Mouse (Mus musculus): Measurements from ENCODE around the gene Mrpl53. TPM values are rescaled to one million over a fixed set of nuclear protein-coding genes. Genes with fewer than 3 reads are reported as not detected.

Gene Mrpl53
- polyA plus RNA-seq, 1 experiment = 78.7 TPM

DNA sequence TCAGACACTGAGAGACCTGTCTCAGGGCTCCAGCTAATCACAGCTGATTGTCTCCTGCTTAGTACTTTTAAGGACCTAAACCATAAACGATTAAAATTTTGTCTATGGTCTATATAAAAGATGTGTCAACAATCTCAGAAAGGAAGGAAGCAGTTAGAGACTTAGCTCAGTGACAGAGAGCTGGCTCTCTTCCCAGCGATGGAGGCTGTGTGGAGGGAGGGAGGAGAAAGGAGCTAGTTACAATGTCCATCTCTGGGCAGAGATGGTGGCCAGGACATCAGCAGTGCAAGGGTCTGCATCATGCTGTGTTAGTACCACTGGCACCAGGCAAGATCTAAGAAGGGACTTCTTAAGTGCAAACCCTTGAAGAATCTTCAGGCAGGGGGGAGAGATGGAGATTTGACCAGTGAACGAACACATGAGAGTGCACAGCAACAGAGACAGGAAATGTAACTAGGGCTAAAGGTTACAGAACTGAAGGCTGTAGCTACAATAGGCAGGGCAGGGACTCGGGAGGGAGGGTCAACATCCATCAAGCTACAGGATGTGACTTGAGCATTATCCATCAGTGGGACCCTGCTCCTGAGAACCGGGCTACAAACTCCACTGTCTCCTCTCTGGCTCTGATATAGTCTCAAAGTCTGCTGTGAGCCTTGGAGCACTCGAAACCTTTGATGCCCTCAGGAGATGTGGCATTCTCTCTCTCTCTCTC is 16.3 kb upstream of the Mrpl53 start:
- Histone ChIP-seq H3K27me3 (replicated peaks) (peaks cover 49% of the 10 kb centered on the region), H3K4me3 (replicated peaks) (peak overlapping the region; percentile 29), H3K36me3 (replicated peaks; ENCODE audit: low read length) (no peaks in the 10 kb centered on the region), H3K9me3 (peaks cover 7% of the 10 kb centered on the region), H3K4me1 (peaks cover 29% of the 10 kb centered on the region)
- TF ChIP-seq GATA1 (IDR thresholded peaks at IDR 0.05; ENCODE audit: borderline replicate concordance, low read length) (no peak), FLI1 (IDR thresholded peaks at IDR 0.05; ENCODE audit: low read length) (no peak)

DNA sequence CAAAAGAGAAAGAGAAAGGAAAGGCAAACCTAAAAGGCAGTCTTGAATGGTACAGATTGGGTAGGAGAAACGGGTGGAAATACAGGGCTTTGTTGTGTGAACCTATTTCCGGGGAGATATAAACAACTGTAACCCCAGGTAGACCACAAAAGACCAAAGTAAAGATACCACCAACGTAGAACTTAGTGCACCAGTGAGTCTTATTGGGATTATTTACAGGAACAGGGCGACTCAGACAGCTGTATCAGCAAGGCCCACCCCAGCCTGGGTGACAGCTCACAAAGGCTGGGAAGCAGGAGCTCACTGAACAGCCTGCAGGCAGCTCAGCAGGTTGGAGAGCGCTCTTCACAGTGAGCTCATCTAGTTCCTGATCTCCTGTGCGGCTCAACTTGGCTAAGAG is 12.9 kb upstream of the Mrpl53 start:
- peaks cover 28% of the 10 kb centered on the region for H3K4me1 ChIP-seq
- TF ChIP-seq GATA1 (IDR thresholded peaks at IDR 0.05; ENCODE audit: borderline replicate concordance, low read length) = no peak
- no peak for TF ChIP-seq FLI1 (IDR thresholded peaks at IDR 0.05; ENCODE audit: low read length)
- no peaks in the 10 kb centered on the region for H3K36me3 ChIP-seq (replicated peaks; ENCODE audit: low read length)
- H3K4me3 ChIP-seq (replicated peaks) = peak overlapping the region; percentile 1
- peaks cover 7% of the 10 kb centered on the region for H3K9me3 ChIP-seq
- peaks cover 21% of the 10 kb centered on the region for H3K27me3 ChIP-seq (replicated peaks)

DNA sequence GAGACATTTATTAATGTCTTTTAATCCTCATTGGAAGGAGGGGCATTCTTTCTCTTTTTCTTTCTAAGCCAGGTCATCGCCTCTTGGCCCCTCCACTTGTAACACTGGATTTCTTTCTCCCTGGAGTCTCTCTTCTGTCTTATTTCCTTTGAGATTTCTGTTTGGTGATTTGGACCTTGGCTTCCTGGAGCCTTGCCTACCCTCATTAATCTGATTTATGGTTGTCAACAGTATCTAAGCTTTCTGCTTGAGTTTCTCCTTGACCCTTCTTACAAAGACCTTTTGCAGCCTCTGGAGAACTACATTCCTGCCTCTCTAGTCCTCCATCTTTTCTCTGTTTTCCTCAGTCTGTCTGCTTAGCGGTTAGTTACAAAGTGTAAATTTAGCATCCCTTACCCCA is 10.4 kb upstream of the Mrpl53 start:
- TF ChIP-seq FLI1 (IDR thresholded peaks at IDR 0.05; ENCODE audit: low read length) (no peak), GATA1 (IDR thresholded peaks at IDR 0.05; ENCODE audit: borderline replicate concordance, low read length) (no peak)
- Histone ChIP-seq H3K27me3 (replicated peaks) (peaks cover 14% of the 10 kb centered on the region), H3K4me3 (replicated peaks) (no peak overlapping the region), H3K9me3 (peaks cover 7% of the 10 kb centered on the region), H3K4me1 (peaks cover 42% of the 10 kb centered on the region), H3K36me3 (replicated peaks; ENCODE audit: low read length) (peaks cover 6% of the 10 kb centered on the region)

DNA sequence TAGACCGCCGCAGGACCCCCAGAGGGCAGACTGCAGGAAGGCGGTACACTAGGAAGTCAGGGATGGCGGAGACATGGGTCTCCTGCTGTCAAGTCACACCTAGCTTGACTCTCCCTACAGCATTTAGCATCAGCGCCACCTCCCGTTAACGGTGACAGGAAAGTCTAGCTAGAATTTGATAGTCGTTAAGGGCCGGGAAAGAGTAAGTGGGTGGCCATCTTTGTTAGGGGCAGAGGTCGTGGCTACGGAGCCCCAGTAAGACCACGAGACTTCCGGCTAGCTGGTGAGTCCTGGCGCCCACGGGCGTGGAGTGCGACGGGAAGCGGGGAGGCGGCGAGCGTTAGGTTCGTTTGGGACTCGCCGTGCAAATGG is 7.5 kb upstream of the Mrpl53 start, which contains the start of the genes Ccdc142 and Gm42688:
Gene Ccdc142 (plus strand): TSS at position 286 of the 372 bp plus-strand sequence.
Gene Gm42688 (plus strand): TSS at position 302 of the 372 bp plus-strand sequence.
- peaks cover 36% of the 10 kb centered on the region for H3K4me1 ChIP-seq
- H3K27me3 ChIP-seq (replicated peaks) = peaks cover 1% of the 10 kb centered on the region
- TF ChIP-seq GATA1 (IDR thresholded peaks at IDR 0.05; ENCODE audit: borderline replicate concordance, low read length) (no peak), FLI1 (IDR thresholded peaks at IDR 0.05; ENCODE audit: low read length) (no peak)
- H3K36me3 ChIP-seq (replicated peaks; ENCODE audit: low read length) = peaks cover 28% of the 10 kb centered on the region
- no peaks in the 10 kb centered on the region for H3K9me3 ChIP-seq
- peak within 1 kb of the TSS; percentile 99 for H3K4me3 ChIP-seq (replicated peaks)

DNA sequence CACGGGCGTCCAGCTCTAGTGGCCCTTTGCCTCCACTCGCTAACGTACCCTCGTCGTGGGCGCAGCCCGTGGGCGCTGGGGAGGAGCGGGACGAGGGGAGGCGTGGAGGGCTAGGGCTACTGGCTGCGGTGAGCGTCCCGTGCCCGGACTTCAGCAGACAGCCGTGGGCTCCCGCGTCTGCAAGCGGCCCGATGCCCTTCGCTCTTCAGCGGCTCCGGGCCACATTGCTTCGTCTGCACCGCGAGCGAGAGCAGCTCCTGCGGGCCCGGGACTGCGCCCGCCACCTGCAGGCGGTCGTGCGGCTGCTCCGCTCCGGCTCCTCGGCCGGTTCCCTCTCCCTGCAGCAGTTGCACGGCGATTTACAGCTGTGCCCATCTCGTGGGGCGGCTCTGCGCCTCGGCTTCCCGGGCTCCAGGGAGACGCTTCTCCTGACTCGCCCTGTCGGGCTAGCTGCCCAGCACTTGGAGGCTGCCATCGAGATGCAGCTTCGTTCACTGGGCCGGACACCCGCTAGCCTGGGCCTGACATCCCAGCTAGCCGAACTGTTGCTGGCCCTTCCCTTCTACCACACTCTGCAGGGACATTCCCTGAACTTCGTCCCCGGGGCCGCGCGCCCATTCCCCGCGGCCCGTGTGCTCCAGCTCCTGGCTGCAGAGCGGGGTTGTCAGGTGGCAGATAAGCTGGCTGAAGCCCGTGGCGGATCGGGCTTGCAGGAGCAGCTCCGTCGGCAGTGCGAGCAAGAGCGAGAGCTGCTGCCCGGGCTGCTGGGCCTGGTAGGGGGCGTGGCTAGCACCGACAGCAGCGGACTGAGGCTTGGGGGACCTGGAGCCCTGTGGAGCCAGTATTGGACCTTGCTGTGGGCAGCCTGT is 6.9 kb upstream of the Mrpl53 start:
- Histone ChIP-seq H3K27me3 (replicated peaks) (peaks cover 1% of the 10 kb centered on the region), H3K9me3 (no peaks in the 10 kb centered on the region)

DNA sequence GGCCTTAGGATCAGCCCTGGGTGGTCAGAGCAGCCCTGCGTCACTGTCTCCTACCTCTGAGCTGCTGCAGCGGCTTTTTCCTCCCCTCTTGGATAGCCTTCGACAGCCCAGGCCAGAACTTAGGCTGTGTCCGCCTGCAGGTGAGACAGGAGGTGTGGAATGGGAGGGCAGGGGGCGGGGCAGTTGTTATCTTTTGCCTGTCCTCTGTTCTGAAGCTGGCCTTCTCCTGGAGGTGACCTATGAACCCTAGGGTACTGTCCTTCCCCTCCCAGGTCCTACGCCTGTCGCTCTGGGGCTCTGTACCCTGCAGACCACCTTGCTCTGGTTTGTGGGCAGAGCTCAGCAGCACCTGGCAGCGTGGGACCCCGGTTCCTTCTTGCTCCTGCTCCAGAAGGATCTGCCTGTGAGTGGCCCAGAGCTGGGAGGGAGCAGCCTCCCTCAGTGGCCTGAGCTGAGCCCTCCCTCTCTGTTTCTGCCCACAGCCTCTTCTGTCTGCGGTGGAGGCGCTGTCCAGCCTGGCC is 5.7 kb upstream of the Mrpl53 start:
- Histone ChIP-seq H3K36me3 (replicated peaks; ENCODE audit: low read length) (peaks cover 41% of the 10 kb centered on the region), H3K4me1 (peaks cover 46% of the 10 kb centered on the region), H3K4me3 (replicated peaks) (peak overlapping the region; percentile 69), H3K9me3 (no peaks in the 10 kb centered on the region), H3K27me3 (replicated peaks) (no peaks in the 10 kb centered on the region)
- TF ChIP-seq FLI1 (IDR thresholded peaks at IDR 0.05; ENCODE audit: low read length) (no peak), GATA1 (IDR thresholded peaks at IDR 0.05; ENCODE audit: borderline replicate concordance, low read length) (no peak)

More for the DNA sequence above, 6.9 kb upstream of the Mrpl53 start:
- peaks cover 34% of the 10 kb centered on the region for H3K4me1 ChIP-seq
- H3K4me3 ChIP-seq (replicated peaks) = peak overlapping the region; percentile 99
- H3K36me3 ChIP-seq (replicated peaks; ENCODE audit: low read length) = peaks cover 33% of the 10 kb centered on the region
- TF ChIP-seq GATA1 (IDR thresholded peaks at IDR 0.05; ENCODE audit: borderline replicate concordance, low read length) = no peak
- TF ChIP-seq FLI1 (IDR thresholded peaks at IDR 0.05; ENCODE audit: low read length) = no peak

DNA sequence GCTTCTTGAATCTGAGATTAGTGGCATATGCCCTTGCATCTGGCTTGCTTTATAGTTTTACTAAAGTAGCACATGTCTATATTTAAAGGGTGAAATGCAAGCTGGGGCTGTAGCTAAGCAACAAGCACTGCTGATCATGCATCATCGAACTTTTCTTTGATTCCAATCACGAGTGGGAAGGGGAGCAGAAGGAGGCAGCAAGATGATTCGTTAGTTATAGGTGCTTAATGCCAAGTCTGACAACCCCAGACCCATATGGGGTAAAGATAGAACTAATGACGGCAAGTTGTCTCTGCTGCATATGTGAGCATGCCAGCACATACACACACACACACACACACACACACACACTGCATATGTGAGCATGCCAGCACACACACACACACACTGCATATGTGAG is 4.7 kb upstream of the Mrpl53 start:
- H3K9me3 ChIP-seq = no peaks in the 10 kb centered on the region
- H3K36me3 ChIP-seq (replicated peaks; ENCODE audit: low read length) = peaks cover 41% of the 10 kb centered on the region
- H3K4me3 ChIP-seq (replicated peaks) = no peak overlapping the region
- no peak for TF ChIP-seq GATA1 (IDR thresholded peaks at IDR 0.05; ENCODE audit: borderline replicate concordance, low read length)
- TF ChIP-seq FLI1 (IDR thresholded peaks at IDR 0.05; ENCODE audit: low read length) = no peak
- peaks cover 52% of the 10 kb centered on the region for H3K4me1 ChIP-seq
- H3K27me3 ChIP-seq (replicated peaks) = no peaks in the 10 kb centered on the region

DNA sequence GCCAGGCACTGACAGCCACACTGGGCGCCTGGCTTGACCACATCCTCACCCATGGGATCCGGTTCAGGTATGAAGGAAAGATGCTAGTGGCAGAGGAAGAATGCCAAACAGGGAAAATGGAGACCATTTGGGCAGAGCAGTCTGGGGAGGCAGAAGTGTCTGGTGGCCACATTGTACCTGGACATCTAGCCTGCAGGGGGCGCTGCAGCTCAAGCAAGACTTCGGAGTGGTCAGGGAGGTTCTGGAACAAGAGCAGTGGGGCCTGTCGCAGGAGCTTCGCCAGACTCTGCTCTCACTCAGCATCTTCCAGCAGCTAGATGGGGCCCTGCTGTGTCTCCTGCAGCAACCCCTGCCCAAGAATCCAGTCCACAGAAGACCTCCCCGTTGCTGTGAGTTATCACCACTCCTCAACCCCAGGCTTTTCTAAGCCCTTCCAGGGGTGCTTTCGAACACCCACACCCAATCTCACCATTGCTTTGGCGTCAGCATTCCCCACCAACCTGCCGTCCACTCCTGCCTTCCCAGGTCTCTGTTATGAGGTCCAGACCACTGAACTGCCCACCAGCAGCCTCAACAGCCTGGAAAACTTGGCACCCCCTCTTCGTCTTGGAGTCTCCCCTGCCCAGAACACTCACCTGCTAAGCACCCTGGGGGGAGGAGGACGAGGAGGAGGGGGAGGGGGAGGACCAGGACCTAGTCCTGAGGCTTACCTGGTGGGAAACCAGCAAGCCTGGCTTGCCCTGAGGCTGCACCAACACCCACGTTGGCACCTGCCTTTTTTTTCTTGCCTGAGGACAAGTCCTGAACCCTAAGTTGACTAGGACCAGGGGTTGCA is 1.1 kb upstream of the Mrpl53 start:
- Histone ChIP-seq H3K4me3 (replicated peaks) (peak overlapping the region; percentile 100), H3K36me3 (replicated peaks; ENCODE audit: low read length) (peaks cover 63% of the 10 kb centered on the region), H3K4me1 (peaks cover 62% of the 10 kb centered on the region), H3K27me3 (replicated peaks) (no peaks in the 10 kb centered on the region), H3K9me3 (no peaks in the 10 kb centered on the region)
- no peak for TF ChIP-seq FLI1 (IDR thresholded peaks at IDR 0.05; ENCODE audit: low read length)
- TF ChIP-seq GATA1 (IDR thresholded peaks at IDR 0.05; ENCODE audit: borderline replicate concordance, low read length) = no peak

DNA sequence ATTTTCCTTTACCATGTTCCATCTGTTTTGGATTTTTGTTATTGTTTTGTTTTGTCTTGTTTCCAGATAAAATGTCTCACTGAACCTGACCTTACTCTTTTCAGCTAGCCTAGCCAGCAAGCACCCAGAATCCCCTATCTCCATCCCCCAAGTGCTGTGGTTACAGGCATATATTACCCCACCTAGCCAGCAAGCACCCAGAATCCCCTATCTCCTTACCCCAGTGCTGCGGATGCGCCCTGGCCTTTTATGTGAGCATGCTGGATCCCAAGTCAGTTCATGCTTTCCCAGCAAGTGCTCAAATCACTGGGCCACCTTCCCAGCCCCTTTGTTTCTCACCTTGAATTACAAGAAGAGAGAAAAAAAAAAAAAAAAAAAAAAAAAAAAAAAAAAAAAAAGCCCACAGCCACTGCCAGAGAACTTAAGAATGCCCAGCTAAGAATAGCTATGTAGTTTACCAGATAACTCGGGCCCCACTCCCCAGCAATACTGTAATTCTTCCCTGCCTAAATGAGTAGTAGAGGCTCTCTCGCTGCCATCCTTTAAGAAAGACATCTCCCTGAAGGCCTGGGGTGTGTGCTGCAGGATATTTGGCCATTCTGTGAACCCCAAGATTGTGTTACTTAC is 2.8 kb downstream of the Mrpl53 start:
- H3K27me3 ChIP-seq (replicated peaks) = no peaks in the 10 kb centered on the region
- H3K4me1 ChIP-seq = peaks cover 80% of the 10 kb centered on the region
- no peaks in the 10 kb centered on the region for H3K9me3 ChIP-seq
- TF ChIP-seq FLI1 (IDR thresholded peaks at IDR 0.05; ENCODE audit: low read length) = no peak
- no peak for TF ChIP-seq GATA1 (IDR thresholded peaks at IDR 0.05; ENCODE audit: borderline replicate concordance, low read length)
- no peak overlapping the region for H3K4me3 ChIP-seq (replicated peaks)
- H3K36me3 ChIP-seq (replicated peaks; ENCODE audit: low read length) = peaks cover 35% of the 10 kb centered on the region

Data from megakaryocyte, embryonic 14.5 days (primary cell).